Mouse (Mus musculus) megakaryocyte, embryonic 14.5 days (primary cell): Measurements from ENCODE around the gene Crocc2. TPM values are rescaled to one million over a fixed set of nuclear protein-coding genes. Genes with fewer than 3 reads are reported as not detected.

Experiments
- H3K27me3 ChIP-seq: replicated peaks from 2 replicates; pipeline ENCODE3; 2012; ENCODE audit warnings: inconsistent platforms
- H3K36me3 ChIP-seq: replicated peaks from 2 replicates; pipeline ENCODE3; 2012; ENCODE audit warnings: low read length, inconsistent platforms, mixed read lengths
- H3K4me1 ChIP-seq: 2 replicates; pipeline ENCODE4 v1.6.1; 2012; ENCODE audit warnings: inconsistent platforms
- H3K4me3 ChIP-seq: replicated peaks from 2 replicates; pipeline ENCODE3; 2012; ENCODE audit warnings: moderate library complexity, mild to moderate bottlenecking, inconsistent platforms
- H3K9me3 ChIP-seq: 2 replicates; pipeline ENCODE4 v1.6.1; 2012; ENCODE audit warnings: inconsistent platforms
- FLI1 ChIP-seq: IDR thresholded peaks from 2 replicates; pipeline ENCODE4 v1.6.1; 2012; ENCODE audit warnings: low read length, inconsistent platforms, mixed read lengths
- GATA1 ChIP-seq: IDR thresholded peaks from 3 replicates; pipeline ENCODE4 v1.6.1; 2012; ENCODE audit warnings: mixed read lengths, low read length, inconsistent platforms, borderline replicate concordance
- polyA plus RNA-seq: library from polyadenylated mRNA; stranded (reverse); fragments of >175 nt; gene quantifications from 2 replicates; pipeline ENCODE4 v1.2.3, GENCODE M21; 2012; ENCODE audit warnings: low replicate concordance; ENCODE audit not compliant: insufficient read depth

Gene Crocc2
- polyA plus RNA-seq, 1 experiment = not detected

DNA sequence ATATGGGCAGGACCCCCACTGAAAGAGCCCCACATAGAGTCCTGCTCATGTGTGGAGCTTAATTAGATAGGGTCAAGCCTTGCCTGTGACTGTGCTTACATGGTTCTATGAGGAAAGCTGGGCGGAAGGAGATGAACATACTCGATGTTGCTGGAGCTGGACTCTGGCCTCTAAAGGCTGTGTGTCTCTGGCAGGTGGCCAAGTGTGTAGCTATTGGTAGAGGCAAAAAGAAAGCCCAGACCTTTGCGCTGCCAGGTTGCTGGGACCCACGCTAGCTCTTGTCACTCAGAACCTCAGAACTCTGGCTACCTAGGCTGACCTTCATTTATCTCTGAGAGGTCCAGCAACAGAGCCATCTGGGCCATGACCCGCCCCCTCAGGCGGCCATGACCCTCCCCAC is 30.0 kb upstream of the Crocc2 start:
- peaks cover 50% of the 10 kb centered on the region for H3K27me3 ChIP-seq
- no peaks in the 10 kb centered on the region for H3K36me3 ChIP-seq
- H3K9me3 ChIP-seq = no peaks in the 10 kb centered on the region
- no peak for TF ChIP-seq GATA1
- TF ChIP-seq FLI1 = no peak
- no peak overlapping the region for H3K4me3 ChIP-seq
- H3K4me1 ChIP-seq = no peaks in the 10 kb centered on the region

DNA sequence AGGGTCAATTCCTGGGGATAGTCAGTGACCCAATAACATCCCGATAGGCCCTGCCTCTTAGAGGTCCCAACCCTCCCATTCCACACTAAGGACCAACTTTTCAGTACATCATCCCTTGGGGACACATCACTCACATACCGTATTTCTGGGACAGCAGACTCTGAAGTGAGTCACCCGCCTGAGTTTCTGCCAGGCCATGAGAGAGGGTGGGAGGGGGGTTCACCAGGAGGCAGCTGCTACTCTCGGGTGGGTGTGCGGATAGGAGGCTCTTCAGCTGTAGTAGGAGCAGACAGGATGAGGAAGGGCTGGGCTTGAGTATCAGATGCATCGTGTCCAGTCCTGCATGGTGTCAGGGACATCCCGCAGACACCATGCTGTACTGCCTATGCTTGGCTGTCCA is 28.8 kb upstream of the Crocc2 start:
- peaks cover 60% of the 10 kb centered on the region for H3K27me3 ChIP-seq
- H3K9me3 ChIP-seq = no peaks in the 10 kb centered on the region
- TF ChIP-seq FLI1 (no peak), GATA1 (no peak)
- H3K36me3 ChIP-seq = no peaks in the 10 kb centered on the region
- no peak overlapping the region for H3K4me3 ChIP-seq
- H3K4me1 ChIP-seq = no peaks in the 10 kb centered on the region

GRCm38 (mm10) chr1:93142871-93143270 is 25.7 kb upstream of the Crocc2 start:
- Histone ChIP-seq H3K27me3 (peaks cover 53% of the 10 kb centered on the region), H3K36me3 (no peaks in the 10 kb centered on the region), H3K4me1 (no peaks in the 10 kb centered on the region), H3K4me3 (no peak overlapping the region), H3K9me3 (no peaks in the 10 kb centered on the region)
- TF ChIP-seq GATA1 (no peak), FLI1 (no peak)

GRCm38 (mm10) chr1:93144176-93144575 is 24.3 kb upstream of the Crocc2 start:
- Histone ChIP-seq H3K9me3 (no peaks in the 10 kb centered on the region), H3K4me1 (no peaks in the 10 kb centered on the region), H3K36me3 (no peaks in the 10 kb centered on the region), H3K27me3 (peaks cover 44% of the 10 kb centered on the region), H3K4me3 (no peak overlapping the region)
- no peak for TF ChIP-seq GATA1

- Histone ChIP-seq H3K9me3 (no peaks in the 10 kb centered on the region), H3K36me3 (no peaks in the 10 kb centered on the region), H3K4me3 (no peak overlapping the region), H3K27me3 (peaks cover 39% of the 10 kb centered on the region), H3K4me1 (peaks cover 4% of the 10 kb centered on the region; the same call in 1 of the 2 replicates)
- TF ChIP-seq GATA1 (no peak), FLI1 (no peak)
Measured at GRCm38 (mm10) chr1:93150907-93151661, 17.4 kb upstream of the Crocc2 start.

- Histone ChIP-seq H3K9me3 (no peaks in the 10 kb centered on the region), H3K36me3 (no peaks in the 10 kb centered on the region), H3K27me3 (peaks cover 58% of the 10 kb centered on the region), H3K4me1 (peaks cover 4% of the 10 kb centered on the region; the same call in 1 of the 2 replicates), H3K4me3 (no peak overlapping the region)
- TF ChIP-seq FLI1 = no peak
- no peak for TF ChIP-seq GATA1
Measured at GRCm38 (mm10) chr1:93157566-93157965, 11.0 kb upstream of the Crocc2 start.

DNA sequence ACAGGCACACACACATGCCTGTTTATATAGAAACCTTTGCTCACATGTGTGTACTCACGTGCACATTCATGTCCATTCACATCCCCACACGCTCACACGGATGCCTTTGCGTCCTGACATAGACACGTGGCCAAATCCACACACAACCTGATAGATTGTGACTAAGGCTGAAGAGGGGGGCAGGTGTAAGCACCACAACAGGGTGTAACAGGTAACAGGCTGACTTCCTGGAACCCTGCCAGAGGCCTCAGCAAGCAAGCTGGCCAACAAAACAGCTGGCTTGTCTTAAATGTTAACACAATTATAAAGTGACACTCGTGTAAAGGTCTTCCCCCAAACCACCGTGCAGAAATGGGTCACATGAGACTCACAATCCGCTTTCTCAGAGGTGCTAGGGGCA is 9.6 kb upstream of the Crocc2 start:
- Histone ChIP-seq H3K9me3 (no peaks in the 10 kb centered on the region), H3K4me1 (no peaks in the 10 kb centered on the region), H3K36me3 (no peaks in the 10 kb centered on the region)

GRCm38 (mm10) chr1:93159566-93160500 is 8.7 kb upstream of the Crocc2 start:
- H3K4me3 ChIP-seq = no peak overlapping the region
- H3K36me3 ChIP-seq = no peaks in the 10 kb centered on the region
- no peaks in the 10 kb centered on the region for H3K9me3 ChIP-seq
- no peak for TF ChIP-seq FLI1
- no peak for TF ChIP-seq GATA1
- no peaks in the 10 kb centered on the region for H3K4me1 ChIP-seq
- peaks cover 62% of the 10 kb centered on the region for H3K27me3 ChIP-seq

More for the DNA sequence above, 9.6 kb upstream of the Crocc2 start:
- Histone ChIP-seq H3K27me3 (peaks cover 61% of the 10 kb centered on the region), H3K4me3 (no peak overlapping the region)
- no peak for TF ChIP-seq FLI1
- TF ChIP-seq GATA1 = no peak

DNA sequence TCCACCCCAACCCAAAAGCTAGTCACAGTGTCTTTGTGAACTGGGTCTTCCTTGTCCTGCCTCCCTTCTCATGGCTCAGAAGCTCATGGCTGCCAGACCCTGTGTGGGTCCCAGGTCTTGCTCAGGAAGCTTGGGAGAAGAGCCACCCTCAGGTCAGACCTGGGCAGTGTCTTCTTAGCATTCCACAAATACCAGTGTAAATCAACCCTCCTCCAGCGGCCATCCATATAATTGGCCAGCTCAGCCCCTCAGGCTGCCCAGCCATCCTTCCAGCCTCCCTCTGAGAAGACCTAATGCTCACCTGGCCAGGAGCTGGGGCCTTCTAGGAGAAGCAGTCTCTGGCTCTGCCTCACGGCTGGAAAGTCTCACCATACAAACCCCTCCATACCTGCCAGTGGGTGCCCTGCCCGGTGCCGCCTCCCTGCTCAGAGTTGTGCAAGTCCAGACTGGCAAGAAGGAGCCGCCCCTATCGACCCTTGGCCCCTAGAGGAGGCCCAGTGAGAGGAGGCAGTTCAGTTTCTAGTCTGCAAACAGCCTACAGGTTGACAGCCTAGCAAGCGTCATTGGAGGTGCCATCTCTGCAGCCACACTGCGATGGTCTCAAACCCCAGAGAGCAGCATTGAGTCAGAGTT is 7.9 kb upstream of the Crocc2 start, which contains the start of gene 2310007B03Rik:
Gene 2310007B03Rik (minus strand): TSS at position 448 of the 633 bp plus-strand sequence.
- Histone ChIP-seq H3K36me3 (no peaks in the 10 kb centered on the region), H3K4me3 (no peak within 1 kb of the TSS), H3K27me3 (peaks cover 66% of the 10 kb centered on the region), H3K9me3 (no peaks in the 10 kb centered on the region), H3K4me1 (no peaks in the 10 kb centered on the region)
- TF ChIP-seq GATA1 = no peak
